Mouse (Mus musculus): ENCODE results near the gene Lama5. TPM values are rescaled to one million over a fixed set of nuclear protein-coding genes. Genes with fewer than 3 reads are reported as not detected.
A peak's percentile ranks its signal among the peaks of the same experiment; 100 is the strongest.

Lama5 gene
- total RNA-seq, 2 experiments from 2014 or later, result 9.6 to 10.6 TPM

- DNase-seq (ENCODE audit: low spot score), result no peak
These were observed 456 bp downstream of the Lama5 start for GRCm38 (mm10) chr2:180225044-180225761.

- no peak for DNase-seq (ENCODE audit: low spot score)
These were observed 1.0 kb downstream of the Lama5 start for GRCm38 (mm10) chr2:180224647-180225043.

GRCm38 (mm10) chr2:180222250-180222649, 3.4 kb downstream of the Lama5 start:
- DNase-seq (ENCODE audit: low spot score), result no peak

GRCm38 (mm10) chr2:180221051-180221450, 4.6 kb downstream of the Lama5 start:
- DNase-seq (ENCODE audit: low spot score), result no peak

GRCm38 (mm10) chr2:180220165-180220564, 5.5 kb downstream of the Lama5 start:
- DNase-seq (ENCODE audit: low spot score), result no peak

- DNase-seq (ENCODE audit: low spot score), result no peak
These were observed 6.3 kb downstream of the Lama5 start for GRCm38 (mm10) chr2:180219145-180219943.

GRCm38 (mm10) chr2:180218677-180219076, 7.0 kb downstream of the Lama5 start:
- no peak for DNase-seq (ENCODE audit: low spot score)

GRCm38 (mm10) chr2:180218241-180218640, 7.4 kb downstream of the Lama5 start:
- DNase-seq (ENCODE audit: low spot score), result no peak

GRCm38 (mm10) chr2:180217587-180217986, 8.1 kb downstream of the Lama5 start:
- peak; percentile 95 for DNase-seq (ENCODE audit: low spot score)

- DNase-seq (ENCODE audit: low spot score), result no peak
These were observed 8.7 kb downstream of the Lama5 start for GRCm38 (mm10) chr2:180216921-180217320.

- DNase-seq (ENCODE audit: low spot score), result no peak
These were observed 9.7 kb downstream of the Lama5 start for GRCm38 (mm10) chr2:180215951-180216350.

- DNase-seq (ENCODE audit: low spot score), result no peak
These were observed 10.6 kb downstream of the Lama5 start for GRCm38 (mm10) chr2:180215011-180215461.

- no peak for DNase-seq (ENCODE audit: low spot score)
These were observed 11.2 kb downstream of the Lama5 start for GRCm38 (mm10) chr2:180214352-180214978.

- DNase-seq (ENCODE audit: low spot score), result no peak
These were observed 13.4 kb downstream of the Lama5 start for GRCm38 (mm10) chr2:180212255-180212654.

- DNase-seq (ENCODE audit: low spot score), result no peak
These were observed 16.7 kb downstream of the Lama5 start for GRCm38 (mm10) chr2:180208976-180209375.

- DNase-seq (ENCODE audit: low spot score), result peak; percentile 67
These were observed 17.8 kb downstream of the Lama5 start for GRCm38 (mm10) chr2:180207840-180208239.

GRCm38 (mm10) chr2:180205956-180206280, 19.7 kb downstream of the Lama5 start:
- DNase-seq (ENCODE audit: low spot score), result no peak

- DNase-seq (ENCODE audit: low spot score), result no peak
These were observed 20.3 kb downstream of the Lama5 start for GRCm38 (mm10) chr2:180205083-180205955.

GRCm38 (mm10) chr2:180204501-180204900, 21.2 kb downstream of the Lama5 start:
- DNase-seq (ENCODE audit: low spot score), result no peak

- no peak for DNase-seq (ENCODE audit: low spot score)
These were observed 22.9 kb downstream of the Lama5 start for GRCm38 (mm10) chr2:180202805-180203204.

GRCm38 (mm10) chr2:180202263-180202662, 23.4 kb downstream of the Lama5 start:
- no peak for DNase-seq (ENCODE audit: low spot score)

Measured in gastrocnemius, adult 18-20 months (tissue).